ENCODE assay signal across 8 mouse cellular contexts in genomic region chr11:87426450-87427250, GRCm38 (mm10). TPM values are rescaled to one million over a fixed set of nuclear protein-coding genes. Genes with fewer than 3 reads are reported as not detected.
DNase-seq lines count a peak whose midpoint lies in the region; ATAC-seq lines count a peak whose summit lies in the region.
"Not testable (repeated sequence)": the region's sequence is repeated elsewhere in the genome, so short reads cannot be mapped to it uniquely, and the experiment has no call there.

No protein-coding gene starts in this region.

- H3K4me1 ChIP-seq in megakaryocyte, embryonic 14.5 days = peaks cover 48% of the 10 kb centered on the region

- peak overlapping the region; percentile 89 for H3K4me3 ChIP-seq in megakaryocyte, embryonic 14.5 days (replicated peaks)

- H3K27me3 ChIP-seq in megakaryocyte, embryonic 14.5 days (replicated peaks) = not testable (repeated sequence)

- ATAC-seq in inflammation-experienced regulatory T-cells, adult 6 months = peak; percentile 33

- intact Hi-C loops in gastrocnemius, postnatal 14 days (cut with DNase I; ENCODE audit: low total_unique reads) = not testable (repeated sequence)

- H3K9me3 ChIP-seq in megakaryocyte, embryonic 14.5 days = not testable (repeated sequence)

- peak; percentile 88 to 96 for DNase-seq in adrenal gland, adult (ENCODE audit: inconsistent age in 2 of 2, low spot score in 1 of 2)
- DNase-seq in embryo, embryonic 10.5 days (ENCODE audit: low spot score) = peak; percentile 93
- peak; percentile 84 for DNase-seq in gastrocnemius, postnatal 14 days
- DNase-seq in left cerebral cortex, adult 9 months (ENCODE audit: low spot score in 2 of 2) = peak; percentile 87 to 92
- peak; percentile 75 to 85 for DNase-seq in right cerebral cortex, adult 2 months (ENCODE audit: low spot score in 2 of 2)
- peak; percentile 84 for DNase-seq in urinary bladder, postnatal 14 days (ENCODE audit: low spot score)

- not testable (repeated sequence) for H3K36me3 ChIP-seq in megakaryocyte, embryonic 14.5 days (replicated peaks; ENCODE audit: low read length)

RNA-seq across cellular contexts. Expression of gene Tex14, which starts 21.8 kb away (rescaled TPM):
- total RNA-seq in gastrocnemius, postnatal 14 days (2021) = under 1 TPM; 0.53 to 0.59 TPM
- under 1 TPM in 2 of 3 experiments, not detected in 1; 0.34 to 0.60 TPM for polyA plus RNA-seq in inflammation-experienced regulatory T-cells, adult 6 months (2017; shearing (Covaris generic))
- polyA plus RNA-seq in megakaryocyte, embryonic 14.5 days (2012; ENCODE audit: insufficient read depth, low replicate concordance) = not detected in 2 replicates

RNA-seq across cellular contexts. Expression of gene Rad51c, which starts 21.9 kb away (rescaled TPM):
- under 1 TPM; 0.78 to 0.98 TPM for total RNA-seq in gastrocnemius, postnatal 14 days (2021)
- 1 to 10 TPM; 1.6 to 5.3 (median 2.1) TPM for polyA plus RNA-seq in inflammation-experienced regulatory T-cells, adult 6 months (2017; shearing (Covaris generic))
- 0.22 TPM in 1 of 2 replicates, not detected in the other for polyA plus RNA-seq in megakaryocyte, embryonic 14.5 days (2012; ENCODE audit: insufficient read depth, low replicate concordance)

Comparison
In these comparisons a context has a peak if more than half of its experiments do, and no peak if none do; other contexts are left out.
1. Peak in every context shown above with its lines: DNase-seq, ATAC-seq and H3K4me3 ChIP-seq.